Mouse (Mus musculus) thymus, postnatal 4 days (tissue): ENCODE results near the gene Ager.
A peak's percentile ranks its signal among the peaks of the same experiment; 100 is the strongest.

Experiments
- DNase-seq: peaks from one replicate; pipeline ENCODE4 v3.0.0; 2021

Ager gene

GRCm38 (mm10) chr17:34597566-34598095 is at the start of gene Ager:
TSS of gene Ager (plus strand) at chr17:34597862.
- DNase-seq: peak; percentile 19

- no peak for DNase-seq
Measured at GRCm38 (mm10) chr17:34549156-34549555, 48.5 kb upstream of the Ager start.

DNA sequence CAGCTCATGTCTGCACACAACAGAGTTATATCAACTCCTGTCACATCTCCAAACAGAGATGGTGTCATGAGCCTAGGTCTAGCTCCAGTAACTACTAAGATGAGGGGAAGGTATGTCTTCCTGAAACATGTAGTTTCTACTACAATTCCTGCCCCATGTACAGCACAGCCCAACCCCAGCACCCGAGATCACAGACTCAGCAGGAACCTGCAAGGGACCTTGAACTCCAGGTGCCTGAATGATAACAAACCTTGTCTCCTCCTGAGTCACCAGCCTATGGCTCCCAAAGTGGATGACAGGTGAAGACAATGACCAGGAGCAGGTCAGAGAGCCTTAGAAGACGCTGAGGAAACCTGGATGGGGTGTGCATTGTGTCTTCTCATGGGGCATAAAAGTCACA is 47.8 kb upstream of the Ager start:
- DNase-seq: no peak

DNA sequence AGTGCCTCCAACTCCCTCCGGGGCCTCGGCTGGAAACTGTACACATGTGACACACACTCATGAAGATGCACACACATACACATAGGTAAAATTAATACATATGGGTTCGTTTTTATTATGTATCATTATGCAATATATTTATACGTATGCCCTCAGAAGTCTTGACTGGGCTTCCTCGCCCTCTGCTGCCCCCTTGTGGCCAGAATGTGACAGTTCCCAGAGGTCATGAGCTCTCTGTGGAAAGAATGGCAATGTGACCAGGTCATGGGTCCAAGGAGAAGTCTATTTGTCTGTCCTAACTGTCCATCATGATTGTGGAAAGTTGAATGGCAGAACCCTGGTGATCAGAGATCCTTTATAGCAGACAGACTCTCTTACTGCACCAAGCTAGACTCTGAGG is 42.2 kb upstream of the Ager start:
- DNase-seq: peak; percentile 89

DNA sequence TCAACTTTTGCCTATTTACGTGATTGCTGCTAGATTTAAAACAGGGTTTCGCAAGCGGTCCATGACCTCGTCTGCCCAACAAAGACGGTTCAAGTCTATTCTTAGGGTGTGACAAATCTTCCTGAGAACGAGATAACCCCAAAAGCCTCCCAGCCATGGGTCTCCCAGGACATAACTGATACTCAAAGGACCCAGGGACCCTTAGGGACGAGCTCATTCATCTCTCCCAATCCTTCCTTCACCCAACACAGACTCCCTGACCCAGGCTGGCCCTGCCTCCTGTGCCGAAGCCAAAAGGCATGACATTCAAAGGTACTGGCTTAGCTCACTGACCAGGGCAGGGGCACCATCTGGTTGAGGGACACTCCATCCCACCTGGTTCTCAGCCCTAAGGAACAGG is 41.3 kb upstream of the Ager start:
- no peak for DNase-seq

DNA sequence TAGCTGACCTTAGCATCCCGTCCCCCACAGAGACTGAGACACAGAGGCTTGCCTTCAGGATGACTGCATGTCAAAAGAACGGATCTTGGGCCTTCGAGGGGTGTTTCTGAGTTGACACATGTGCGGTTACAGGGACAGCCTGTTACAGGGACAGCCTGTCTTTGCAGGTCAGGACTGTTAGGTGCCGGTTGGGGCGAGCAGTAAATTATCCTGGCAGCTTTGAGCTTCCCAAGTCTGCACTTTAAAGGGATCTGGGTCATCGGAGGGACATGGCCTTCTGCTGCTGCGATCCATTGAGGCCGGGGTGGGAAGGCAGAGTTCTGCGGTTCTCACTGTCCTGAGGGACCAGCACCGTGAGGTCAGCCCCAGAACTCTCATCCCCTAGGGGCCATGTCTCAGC is 40.3 kb upstream of the Ager start:
- no peak for DNase-seq

GRCm38 (mm10) chr17:34559116-34559515 is 38.5 kb upstream of the Ager start:
- no peak for DNase-seq

GRCm38 (mm10) chr17:34559895-34560294 is 37.8 kb upstream of the Ager start:
- DNase-seq: no peak

DNA sequence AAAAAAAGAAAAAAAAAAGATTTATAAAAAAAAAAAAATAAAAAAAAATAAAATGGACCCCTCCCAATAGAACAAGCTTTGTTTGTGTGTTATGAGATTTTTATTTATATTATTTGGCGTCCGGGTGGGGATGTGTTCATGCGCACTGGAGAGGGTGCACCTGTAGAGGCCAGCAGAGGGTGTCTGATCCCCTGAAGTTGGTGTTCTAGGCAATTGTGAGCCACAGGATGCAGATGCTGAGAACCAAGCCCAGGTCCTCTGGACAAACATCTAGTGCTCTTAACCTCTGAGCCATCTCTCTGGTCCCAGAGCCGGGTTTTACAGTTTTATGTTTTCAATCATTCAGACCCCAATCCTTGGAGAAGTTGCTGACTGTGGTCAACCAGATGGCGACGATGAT is 37.2 kb upstream of the Ager start:
- no peak for DNase-seq

GRCm38 (mm10) chr17:34561200-34561599 is 36.5 kb upstream of the Ager start:
- peak; percentile 37 for DNase-seq

- no peak for DNase-seq
Measured at GRCm38 (mm10) chr17:34562595-34562994, 35.1 kb upstream of the Ager start.

- no peak for DNase-seq
Measured at GRCm38 (mm10) chr17:34563354-34563753, 34.3 kb upstream of the Ager start.

- no peak for DNase-seq
Measured at GRCm38 (mm10) chr17:34564003-34564421, 33.6 kb upstream of the Ager start, which contains the start of gene Notch4. TSS of gene Notch4 (plus strand) at chr17:34564268.

- no peak for DNase-seq
Measured at GRCm38 (mm10) chr17:34564796-34565195, 32.9 kb upstream of the Ager start.

GRCm38 (mm10) chr17:34567311-34567710 is 30.4 kb upstream of the Ager start:
- no peak for DNase-seq

- DNase-seq: no peak
Measured at GRCm38 (mm10) chr17:34568421-34568820, 29.2 kb upstream of the Ager start.

DNA sequence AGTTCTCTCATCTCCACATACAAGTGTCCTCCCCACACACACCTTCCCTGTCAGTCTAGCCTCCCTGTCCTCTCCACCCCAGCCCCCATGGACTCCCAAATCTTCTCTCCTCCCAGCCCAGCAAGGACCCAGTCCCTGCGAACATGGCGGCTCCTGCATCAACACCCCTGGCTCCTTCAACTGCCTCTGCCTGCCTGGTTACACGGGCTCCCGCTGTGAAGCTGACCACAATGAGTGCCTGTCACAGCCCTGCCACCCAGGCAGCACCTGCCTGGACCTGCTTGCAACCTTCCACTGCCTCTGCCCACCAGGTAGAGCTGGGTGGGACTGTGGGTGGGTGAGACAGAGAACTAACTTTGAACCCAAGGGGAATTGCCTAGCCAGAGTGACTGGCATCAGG is 27.7 kb upstream of the Ager start:
- no peak for DNase-seq

DNA sequence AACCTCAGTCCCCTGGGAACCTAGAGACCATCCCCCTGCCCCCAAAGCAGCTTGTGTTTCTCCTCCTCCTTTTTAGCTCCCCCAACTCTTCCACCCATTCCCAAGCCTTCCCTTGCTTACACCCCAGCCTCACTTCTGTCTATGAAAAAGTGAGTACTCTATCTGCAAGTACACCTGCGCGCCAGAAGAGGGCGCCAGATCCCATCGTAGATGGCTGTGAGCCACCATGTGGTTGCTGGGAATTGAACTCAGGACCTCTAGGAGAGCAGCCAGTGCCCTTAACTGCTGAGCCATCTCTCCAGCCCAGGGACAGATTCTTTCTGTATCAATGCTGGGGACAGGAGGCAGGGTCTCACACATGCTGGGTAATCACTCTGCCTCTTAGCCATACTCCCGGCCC is 25.8 kb upstream of the Ager start:
- peak; percentile 69 for DNase-seq

GRCm38 (mm10) chr17:34572361-34572760 is 25.3 kb upstream of the Ager start:
- DNase-seq: peak; percentile 46

- DNase-seq: no peak
Measured at GRCm38 (mm10) chr17:34576577-34576976, 21.1 kb upstream of the Ager start.

- DNase-seq: no peak
Measured at GRCm38 (mm10) chr17:34578070-34578469, 19.6 kb upstream of the Ager start.

GRCm38 (mm10) chr17:34582528-34582927 is 15.1 kb upstream of the Ager start:
- no peak for DNase-seq

- no peak for DNase-seq
Measured at GRCm38 (mm10) chr17:34583397-34583796, 14.3 kb upstream of the Ager start.

DNA sequence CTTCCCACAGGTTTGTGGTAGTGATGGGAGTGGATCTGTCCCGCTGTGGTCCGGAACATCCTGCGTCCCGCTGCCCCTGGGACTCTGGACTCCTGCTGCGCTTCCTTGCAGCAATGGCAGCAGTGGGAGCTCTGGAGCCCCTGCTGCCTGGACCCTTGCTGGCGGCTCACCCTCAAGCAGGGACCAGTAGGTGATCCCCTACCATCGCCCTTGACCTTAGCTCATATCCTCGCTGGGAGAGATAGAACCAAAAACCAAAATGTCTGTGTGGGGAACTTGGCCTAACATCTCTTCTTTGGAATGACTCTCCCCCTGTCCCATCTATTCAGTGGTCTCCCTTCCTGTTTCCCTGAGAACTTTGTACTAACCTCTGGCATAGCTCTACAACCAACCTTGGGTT is 13.8 kb upstream of the Ager start:
- no peak for DNase-seq

GRCm38 (mm10) chr17:34585121-34585520 is 12.5 kb upstream of the Ager start:
- no peak for DNase-seq
